Mouse (Mus musculus): ENCODE data around the gene Lrrc17.
"Not testable (repeated sequence)": the region's sequence is repeated elsewhere in the genome, so short reads cannot be mapped to it uniquely, and the experiment has no call there.

The Lrrc17 gene

DNA sequence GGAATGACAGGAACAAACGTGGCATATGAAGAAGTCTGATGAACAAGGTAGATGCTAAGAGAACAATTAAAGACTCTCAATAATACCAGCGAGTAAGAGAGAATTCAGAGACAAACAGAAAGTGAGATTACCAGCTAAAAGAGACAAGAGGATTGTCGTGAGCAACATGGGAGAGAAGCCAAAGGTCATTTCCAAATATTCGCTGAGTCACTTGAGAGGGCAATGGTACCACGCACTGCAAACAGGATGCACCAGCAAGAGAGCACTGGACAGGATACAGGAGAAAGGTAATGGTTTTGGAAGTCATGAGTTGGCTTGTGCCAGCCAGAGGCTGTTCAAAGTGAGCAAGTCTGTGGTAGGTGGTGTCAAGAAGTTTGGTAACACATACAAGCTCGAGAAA, 62.6 kb downstream of the Lrrc17 start:
- no peak for DNase-seq (ENCODE audit: low read depth, low spot score)

DNA sequence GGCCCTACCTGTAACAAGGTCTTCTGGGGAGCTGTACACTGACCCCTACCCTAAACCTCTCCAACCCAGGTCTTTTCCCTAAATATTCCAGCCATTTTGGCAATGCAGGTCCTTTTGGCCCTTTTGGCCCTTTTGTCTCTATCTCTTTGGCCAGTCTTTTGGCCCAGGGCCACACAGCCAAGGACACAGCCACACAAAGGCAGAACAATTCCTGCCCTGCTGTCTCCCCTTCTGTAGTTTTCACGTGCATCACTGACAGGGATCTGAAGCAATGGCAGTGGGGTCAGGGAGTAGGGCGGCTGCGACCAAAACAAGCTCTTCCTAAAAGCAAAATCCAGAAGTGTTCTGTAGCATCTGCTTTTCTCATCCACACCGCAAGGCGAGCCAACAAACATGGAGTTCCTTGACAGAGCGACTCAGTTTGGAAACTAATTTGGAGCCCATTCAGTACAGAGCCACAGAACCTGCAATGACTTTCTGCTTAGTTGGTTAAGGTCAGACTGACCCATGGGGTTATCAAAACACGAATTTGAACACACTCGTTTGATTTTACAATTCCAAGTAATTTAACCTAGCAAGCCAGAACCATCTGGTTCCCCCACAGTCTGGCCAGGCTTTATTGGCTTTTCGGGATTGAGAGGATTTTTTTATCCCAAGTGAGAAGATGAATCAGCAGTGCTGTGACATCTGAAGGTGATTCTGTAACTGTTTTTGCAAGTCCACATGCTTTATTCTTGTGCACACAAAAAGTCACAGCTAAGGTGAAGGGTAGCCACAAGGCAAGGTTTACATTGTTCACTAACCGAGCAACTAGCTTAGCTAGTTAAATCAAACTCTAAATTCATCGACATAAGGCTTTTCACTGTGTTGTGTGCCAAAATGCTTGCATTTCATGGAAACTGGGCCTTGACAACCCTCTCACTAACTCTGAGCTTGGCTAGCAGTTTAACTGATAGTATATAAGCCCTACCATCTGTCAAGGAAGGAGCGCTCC, 65.2 kb downstream of the Lrrc17 start:
- no peak for DNase-seq (ENCODE audit: low read depth, low spot score)

DNA sequence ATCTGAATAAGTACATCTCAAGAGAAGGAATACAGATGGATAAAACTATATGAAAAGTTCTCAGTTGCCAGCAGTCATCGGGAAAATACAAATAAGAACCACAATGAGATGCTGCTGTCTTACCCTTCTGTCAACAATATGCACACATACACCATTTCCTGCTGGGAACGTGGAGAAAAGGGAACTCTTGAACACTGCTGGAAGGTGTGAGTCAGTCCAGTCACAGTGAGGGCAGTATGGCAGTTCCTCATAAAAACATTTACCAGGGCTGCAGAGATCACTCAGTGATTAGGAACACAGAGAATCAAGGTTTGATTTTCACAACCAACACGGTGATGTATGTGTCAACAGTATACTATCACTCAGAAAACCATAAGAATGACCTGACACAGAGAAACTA, 67.6 kb downstream of the Lrrc17 start:
- no peak for DNase-seq (ENCODE audit: low read depth, low spot score)

DNA sequence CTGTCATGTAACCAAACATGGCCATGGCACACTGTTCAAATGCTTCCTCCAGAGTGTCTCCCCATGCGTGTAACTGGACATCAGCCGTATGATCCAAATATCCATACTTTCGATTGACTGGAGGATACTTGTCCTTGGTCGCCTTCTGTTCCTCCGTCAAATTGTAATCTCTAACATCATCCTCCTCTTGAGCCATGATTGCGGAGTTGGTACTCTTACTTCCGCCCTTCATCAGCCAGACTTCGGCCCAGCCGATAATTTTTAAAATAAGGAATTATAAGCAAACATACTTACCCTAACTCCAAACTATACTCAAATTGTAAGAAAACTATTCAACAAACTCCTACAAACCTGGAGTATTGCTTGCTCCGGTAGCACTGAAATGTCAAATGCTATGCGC, 70.9 kb downstream of the Lrrc17 start:
- not testable (repeated sequence) for DNase-seq (ENCODE audit: low read depth, low spot score)

DNA sequence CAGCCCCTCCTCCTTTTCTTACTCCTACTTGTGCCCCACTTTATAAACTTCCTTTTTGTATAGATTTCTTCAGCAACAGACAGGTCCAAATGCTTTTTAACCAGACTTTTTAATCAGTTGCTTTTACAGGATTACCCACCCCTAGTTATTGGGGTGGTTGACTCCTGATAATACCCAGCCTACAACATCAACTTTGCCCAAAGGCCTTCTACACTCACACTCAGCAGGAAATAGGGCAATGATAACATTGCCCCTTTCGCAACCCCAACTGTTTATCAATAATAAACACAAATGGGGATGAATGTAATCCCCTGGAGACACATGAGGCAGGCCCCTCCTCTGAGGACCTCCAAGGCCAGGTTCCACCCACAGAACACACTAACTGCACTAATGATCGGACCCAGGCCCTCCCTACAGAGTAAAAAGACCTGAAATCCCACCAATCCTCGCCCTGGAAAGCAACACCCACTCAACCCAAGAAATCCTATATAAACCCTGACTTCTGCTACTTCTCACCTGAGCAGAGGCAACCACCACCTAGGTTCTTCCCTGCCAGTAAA, 73.2 kb downstream of the Lrrc17 start:
- no peak for DNase-seq (ENCODE audit: low read depth, low spot score)

All from CD4-positive helper T cell, adult 2 months (primary cell).